Mouse (Mus musculus) embryonic facial prominence, embryonic 11.5 days (tissue): ENCODE measurements around the gene Wdr45. TPM values are rescaled to one million over a fixed set of nuclear protein-coding genes. Genes with fewer than 3 reads are reported as not detected.

Experiments used
- ATAC-seq: fragments of 200-750 bp; cut with Nextera tagmentation; replicated peaks from 2 replicates; pipeline ENCODE4 v1.8.0; 2017; ENCODE audit warnings: low read depth; ENCODE audit not compliant: insufficient number of reproducible peaks, low FRiP score, low TSS enrichment
- DNase-seq: peaks from one replicate; pipeline ENCODE4 v3.0.0-alpha.2; 2015; ENCODE audit warnings: low spot score
- H3K27ac ChIP-seq: fragments of 300-500 bp; sonication (generic); replicated peaks from 2 replicates; pipeline ENCODE4 v1.5.1; 2014; ENCODE audit warnings: mild to moderate bottlenecking, low read depth, low read length, control low read depth
- H3K27me3 ChIP-seq: fragments of 300-500 bp; sonication (generic); 2 replicates; pipeline ENCODE4 v1.6.1; 2014; ENCODE audit warnings: mild to moderate bottlenecking, low read length, moderate library complexity, mixed read lengths; ENCODE audit not compliant: control insufficient read depth, insufficient read depth
- H3K36me3 ChIP-seq: fragments of 300-500 bp; sonication (generic); replicated peaks from 2 replicates; pipeline ENCODE4 v1.6.1; 2014; ENCODE audit warnings: low read depth, mild to moderate bottlenecking, low read length, moderate library complexity, mixed read lengths; ENCODE audit not compliant: control insufficient read depth, insufficient read depth
- H3K4me1 ChIP-seq: fragments of 300-500 bp; sonication (generic); 2 replicates; pipeline ENCODE4 v1.6.1; 2014; ENCODE audit warnings: low read length, mixed read lengths; ENCODE audit not compliant: control insufficient read depth, insufficient read depth
- H3K4me2 ChIP-seq: fragments of 300-500 bp; sonication (generic); 2 replicates; pipeline ENCODE4 v1.6.1; 2014; ENCODE audit warnings: low read depth, mild to moderate bottlenecking, control low read depth, low read length, moderate library complexity
- H3K4me3 ChIP-seq: fragments of 300-500 bp; sonication (generic); 2 replicates; pipeline ENCODE4 v1.5.1; 2014; ENCODE audit warnings: low read depth, low read length, control low read depth
- H3K9ac ChIP-seq: fragments of 300-500 bp; sonication (generic); replicated peaks from 2 replicates; pipeline ENCODE4 v1.6.1; 2014; ENCODE audit warnings: mild to moderate bottlenecking, control low read depth, low read length
- H3K9me3 ChIP-seq: fragments of 300-500 bp; sonication (generic); replicated peaks from 2 replicates; pipeline ENCODE4 v1.6.1; 2016; ENCODE audit warnings: mild to moderate bottlenecking, low read length, inconsistent platforms, mixed read lengths; ENCODE audit not compliant: control insufficient read depth
- WGBS: fragments of 180-500 bp; shearing (Covaris S2); extraction: QIAGEN DNeasy Blood & Tissue Kit; methylation state at CpG from one replicate; pipeline ENCODE4 v1.1.7; 2014; 5-methylcytosine and 5-hydroxymethylcytosine counted together
- polyA plus RNA-seq: library from polyadenylated mRNA; unstranded; fragments of >200 nt; fragmentation: Nextera tagmentation; extraction: Ambion mirVana; gene quantifications from 2 replicates; pipeline ENCODE4 v1.2.1, GENCODE M21; 2014

Wdr45 gene
- polyA plus RNA-seq, 1 experiment from 2014 or later, result 17.3 TPM

GRCm38 (mm10) chrX:7674284-7675000, 39.7 kb upstream of the Wdr45 start:
- Histone ChIP-seq H3K4me2 (peak overlapping the region; percentile 33), H3K27me3 (no peaks in the 10 kb centered on the region), H3K36me3 (no peaks in the 10 kb centered on the region), H3K4me3 (0 out of 2 replicates have a peak overlapping the region, but pooled peaks have one; percentile 8), H3K9me3 (no peaks in the 10 kb centered on the region), H3K4me1 (no peaks in the 10 kb centered on the region), H3K27ac (no peak overlapping the region), H3K9ac (no peak overlapping the region; the same call in 1 of the 2 replicates)
- 29% methylated on average over 28 of the region's 28 CpGs for WGBS
- no peak for ATAC-seq
- DNase-seq, result peak; percentile 36

- Histone ChIP-seq H3K4me2 (peak overlapping the region; percentile 33), H3K9me3 (no peaks in the 10 kb centered on the region), H3K4me3 (0 out of 2 replicates have a peak overlapping the region, but pooled peaks have one; percentile 8), H3K36me3 (no peaks in the 10 kb centered on the region), H3K27me3 (no peaks in the 10 kb centered on the region), H3K4me1 (no peaks in the 10 kb centered on the region), H3K27ac (no peak overlapping the region), H3K9ac (no peak overlapping the region)
- 41% methylated on average over 10 of the region's 10 CpGs for WGBS
- DNase-seq (no peak), ATAC-seq (no peak)
Measured at GRCm38 (mm10) chrX:7675001-7675380, 39.1 kb upstream of the Wdr45 start.

- H3K27me3 ChIP-seq, result no peaks in the 10 kb centered on the region
- 45% methylated on average over 3 of the region's 3 CpGs for WGBS
Measured at GRCm38 (mm10) chrX:7678986-7679385, 35.1 kb upstream of the Wdr45 start.

GRCm38 (mm10) chrX:7679405-7680056, 34.6 kb upstream of the Wdr45 start:
- H3K4me1 ChIP-seq, result no peaks in the 10 kb centered on the region
- no peaks in the 10 kb centered on the region for H3K36me3 ChIP-seq
- no peak overlapping the region for H3K27ac ChIP-seq
- no peaks in the 10 kb centered on the region for H3K9me3 ChIP-seq
- peak overlapping the region; percentile 3; the same call in 1 of the 2 replicates for H3K4me3 ChIP-seq
- 20% methylated on average over 27 of the region's 27 CpGs for WGBS
- no peaks in the 10 kb centered on the region for H3K27me3 ChIP-seq
- peak overlapping the region; percentile 30 for H3K4me2 ChIP-seq
- peak overlapping the region; percentile 34; the same call in 1 of the 2 replicates for H3K9ac ChIP-seq
- peak; percentile 91 for DNase-seq
- peak; percentile 94 for ATAC-seq

More at GRCm38 (mm10) chrX:7678986-7679385, 35.1 kb upstream of the Wdr45 start:
- Histone ChIP-seq H3K4me2 (no peak overlapping the region), H3K9me3 (no peaks in the 10 kb centered on the region), H3K27ac (no peak overlapping the region), H3K4me1 (no peaks in the 10 kb centered on the region), H3K36me3 (no peaks in the 10 kb centered on the region), H3K9ac (no peak overlapping the region), H3K4me3 (no peak overlapping the region)
- ATAC-seq, result no peak
- DNase-seq, result no peak

GRCm38 (mm10) chrX:7680057-7680412, 34.1 kb upstream of the Wdr45 start:
- WGBS, result 25% methylated on average over 12 of the region's 12 CpGs

GRCm38 (mm10) chrX:7680864-7681263, 33.3 kb upstream of the Wdr45 start, which contains the start of gene Magix:
TSS of gene Magix (minus strand) at chrX:7681251.
- Histone ChIP-seq H3K9me3 (no peaks in the 10 kb centered on the region), H3K9ac (peak within 1 kb of the TSS; percentile 34; the same call in 1 of the 2 replicates), H3K4me3 (no peak within 1 kb of the TSS), H3K4me1 (no peaks in the 10 kb centered on the region), H3K27ac (no peak within 1 kb of the TSS), H3K36me3 (no peaks in the 10 kb centered on the region), H3K27me3 (no peaks in the 10 kb centered on the region), H3K4me2 (peak within 1 kb of the TSS; percentile 25)
- ATAC-seq (no peak), DNase-seq (no peak)
- WGBS, result 61% methylated on average over 14 of the region's 14 CpGs

More at GRCm38 (mm10) chrX:7680057-7680412, 34.1 kb upstream of the Wdr45 start:
- Histone ChIP-seq H3K27me3 (no peaks in the 10 kb centered on the region), H3K4me3 (peak overlapping the region; percentile 3; the same call in 1 of the 2 replicates), H3K4me1 (no peaks in the 10 kb centered on the region), H3K36me3 (no peaks in the 10 kb centered on the region), H3K4me2 (peak overlapping the region; percentile 25), H3K9me3 (no peaks in the 10 kb centered on the region), H3K27ac (no peak overlapping the region), H3K9ac (peak overlapping the region; percentile 34; the same call in 1 of the 2 replicates)
- peak; percentile 37; the same call in 1 of the 2 replicates for ATAC-seq
- no peak for DNase-seq

GRCm38 (mm10) chrX:7688321-7688720, 25.8 kb upstream of the Wdr45 start:
- Histone ChIP-seq H3K27ac (no peak overlapping the region), H3K4me1 (no peaks in the 10 kb centered on the region), H3K36me3 (no peaks in the 10 kb centered on the region), H3K4me3 (no peak overlapping the region), H3K4me2 (no peak overlapping the region), H3K9me3 (no peaks in the 10 kb centered on the region), H3K9ac (no peak overlapping the region), H3K27me3 (no peaks in the 10 kb centered on the region)
- ATAC-seq, result no peak
- no peak for DNase-seq
- WGBS, result 96% methylated on average over 2 of the region's 2 CpGs

- no peaks in the 10 kb centered on the region for H3K27me3 ChIP-seq
- WGBS, result 59% methylated on average over 3 of the region's 3 CpGs
- H3K9ac ChIP-seq, result no peak overlapping the region
- DNase-seq (no peak), ATAC-seq (no peak)
- no peak overlapping the region for H3K4me2 ChIP-seq
- H3K27ac ChIP-seq, result no peak overlapping the region
- H3K4me3 ChIP-seq, result no peak overlapping the region
- H3K9me3 ChIP-seq, result no peaks in the 10 kb centered on the region
- H3K36me3 ChIP-seq, result no peaks in the 10 kb centered on the region
- no peaks in the 10 kb centered on the region for H3K4me1 ChIP-seq
Measured at GRCm38 (mm10) chrX:7690486-7690885, 23.6 kb upstream of the Wdr45 start.
